Mouse (Mus musculus) MEL (cell line): Measurements from ENCODE around the gene Hmgb2. TPM values are rescaled to one million over a fixed set of nuclear protein-coding genes. Genes with fewer than 3 reads are reported as not detected.
A peak's percentile ranks its signal among the peaks of the same experiment; 100 is the strongest.

ENCODE experiments used
- DNase-seq: peaks from one replicate; pipeline ENCODE4 v3.0.0; 2011; ENCODE audit warnings: low read depth, low spot score
- H3K27ac ChIP-seq: 2 replicates; pipeline ENCODE4 v1.5.1; 2012; ENCODE audit warnings: low read depth, mild to moderate bottlenecking, control low read depth, low read length, moderate library complexity; ENCODE audit not compliant: control insufficient read depth
- H3K27me3 ChIP-seq, 2 experiments: fragments of 150-350 bp in 1 of 2; sonication (generic) in 1 of 2; 2 replicates each; pipeline ENCODE4 v1.6.1; 2012; ENCODE audit warnings: low read length in 2 of 2, mild to moderate bottlenecking in 2 of 2, improper control_type of control experiment in 1 of 2, moderate library complexity in 1 of 2; ENCODE audit not compliant: insufficient read depth in 2 of 2, control insufficient read depth in 1 of 2
- H3K36me3 ChIP-seq, 2 experiments: 2 replicates each; pipeline ENCODE4 v1.6.1; 2012 to 2014; ENCODE audit warnings: low read length in 2 of 2, improper control_type of control experiment in 1 of 2, inconsistent platforms in 1 of 2, mild to moderate bottlenecking in 1 of 2; ENCODE audit not compliant: insufficient read depth in 2 of 2, control insufficient read depth in 1 of 2
- H3K4me1 ChIP-seq, 2 experiments: fragments of 150-350 bp in 1 of 2; sonication (generic) in 1 of 2; 2 replicates each; pipeline ENCODE4 v1.6.1; 2012; ENCODE audit warnings: low read length in 2 of 2, improper control_type of control experiment in 1 of 2, mild to moderate bottlenecking in 1 of 2; ENCODE audit not compliant: insufficient read depth in 2 of 2, control insufficient read depth in 1 of 2
- H3K4me3 ChIP-seq, 2 experiments: fragments of 150-350 bp in 1 of 2; sonication (generic) in 1 of 2; 2 replicates each; pipeline ENCODE4 v1.5.1; 2012; ENCODE audit warnings: low read depth in 2 of 2, low read length in 2 of 2, mild to moderate bottlenecking in 2 of 2, moderate library complexity in 2 of 2, control low read depth in 1 of 2, improper control_type of control experiment in 1 of 2; ENCODE audit not compliant: control insufficient read depth in 1 of 2, insufficient read depth in 1 of 2
- H3K79me2 ChIP-seq: 2 replicates; pipeline ENCODE4 v1.6.1; 2012; ENCODE audit warnings: mild to moderate bottlenecking, low read length, moderate library complexity; ENCODE audit not compliant: control insufficient read depth, poor library complexity, insufficient read depth
- H3K9ac ChIP-seq: 2 replicates; pipeline ENCODE4 v1.6.1; 2012; ENCODE audit warnings: low read depth, mild to moderate bottlenecking, control low read depth, low read length, moderate library complexity; ENCODE audit not compliant: control insufficient read depth, poor library complexity, severe bottlenecking
- H3K9me3 ChIP-seq: fragments of 150-350 bp; sonication (generic); replicated peaks from 2 replicates; pipeline ENCODE4 v1.6.1; 2012; ENCODE audit warnings: mild to moderate bottlenecking, low read length, improper control_type of control experiment, moderate library complexity; ENCODE audit not compliant: insufficient read depth
- BHLHE40 ChIP-seq: IDR thresholded peaks from 2 replicates; pipeline ENCODE4 v1.6.1; 2012; ENCODE audit warnings: low read depth, mild to moderate bottlenecking, inconsistent platforms, low read length, improper control_type of control experiment, borderline replicate concordance
- CHD1 ChIP-seq: IDR thresholded peaks from 2 replicates; pipeline ENCODE4 v1.6.1; 2012; ENCODE audit warnings: low read depth, mild to moderate bottlenecking, inconsistent platforms, low read length, improper control_type of control experiment
- CHD2 ChIP-seq: IDR thresholded peaks from 2 replicates; pipeline ENCODE4 v1.6.1; 2011; ENCODE audit warnings: low read length, improper control_type of control experiment
- CTCF ChIP-seq, 3 experiments: IDR thresholded peaks in 2 of 3; conservative IDR thresholded peaks in 1 of 3; 2 replicates each; pipeline ENCODE4 v1.5.1; 2011 to 2012; ENCODE audit warnings: low read length in 3 of 3, low read depth in 2 of 3, mild to moderate bottlenecking in 2 of 3, improper control_type of control experiment in 1 of 3, inconsistent platforms in 1 of 3, mixed read lengths in 1 of 3, moderate library complexity in 1 of 3; ENCODE audit not compliant: control insufficient read depth in 1 of 3, insufficient read depth in 1 of 3, poor library complexity in 1 of 3, severe bottlenecking in 1 of 3
- ETS1 ChIP-seq: IDR thresholded peaks from 2 replicates; pipeline ENCODE4 v1.6.1; 2012; ENCODE audit warnings: low read depth, mild to moderate bottlenecking, inconsistent platforms, low read length, improper control_type of control experiment, moderate library complexity
- GABPA ChIP-seq: IDR thresholded peaks from 2 replicates; pipeline ENCODE4 v1.6.1; 2012; ENCODE audit warnings: low read depth, mild to moderate bottlenecking, inconsistent platforms, low read length, improper control_type of control experiment, moderate library complexity
- JUND ChIP-seq: IDR thresholded peaks from 2 replicates; pipeline ENCODE4 v1.6.1; 2011; ENCODE audit warnings: low read depth, mild to moderate bottlenecking, improper control_type of control experiment, low read length
- KAT2A ChIP-seq: conservative IDR thresholded peaks from 2 replicates; pipeline ENCODE4 v1.6.1; 2012; ENCODE audit warnings: low read depth, low read length, improper control_type of control experiment, inconsistent platforms
- MAFK ChIP-seq: IDR thresholded peaks from 2 replicates; pipeline ENCODE4 v1.6.1; 2011; ENCODE audit warnings: low read depth, mild to moderate bottlenecking, low read length, improper control_type of control experiment, borderline replicate concordance
- MAX ChIP-seq: IDR thresholded peaks from 2 replicates; pipeline ENCODE4 v1.6.1; 2011; ENCODE audit warnings: low read length, improper control_type of control experiment
- MAZ ChIP-seq: IDR thresholded peaks from 2 replicates; pipeline ENCODE4 v1.6.1; 2012; ENCODE audit warnings: low read depth, mild to moderate bottlenecking, inconsistent platforms, low read length, improper control_type of control experiment
- MEF2A ChIP-seq: IDR thresholded peaks from 2 replicates; pipeline ENCODE4 v1.6.1; 2014; ENCODE audit warnings: low read depth, mild to moderate bottlenecking, inconsistent platforms, low read length, improper control_type of control experiment; ENCODE audit not compliant: poor library complexity, insufficient replicate concordance, severe bottlenecking; ENCODE audit errors: extremely low read depth
- MXI1 ChIP-seq: IDR thresholded peaks from 2 replicates; pipeline ENCODE4 v1.6.1; 2011; ENCODE audit warnings: mild to moderate bottlenecking, low read depth, low read length, improper control_type of control experiment
- MYC ChIP-seq: IDR thresholded peaks from 2 replicates; pipeline ENCODE4 v1.6.1; 2011; ENCODE audit warnings: low read depth, mild to moderate bottlenecking, low read length, improper control_type of control experiment, moderate library complexity
- NELFE ChIP-seq: IDR thresholded peaks from 2 replicates; pipeline ENCODE4 v1.6.1; 2011; ENCODE audit warnings: low read depth, low read length, improper control_type of control experiment
- NRF1 ChIP-seq: IDR thresholded peaks from 2 replicates; pipeline ENCODE4 v1.6.1; 2014; ENCODE audit warnings: low read depth, mild to moderate bottlenecking, inconsistent platforms, low read length, improper control_type of control experiment, moderate library complexity; ENCODE audit not compliant: poor library complexity, insufficient read depth, severe bottlenecking
- POLR2A ChIP-seq, 2 experiments: IDR thresholded peaks; 2 replicates each; pipeline ENCODE4 v1.6.1; 2011 to 2012; ENCODE audit warnings: low read length in 2 of 2, mild to moderate bottlenecking in 2 of 2, control low read depth in 1 of 2, improper control_type of control experiment in 1 of 2, low read depth in 1 of 2, moderate library complexity in 1 of 2; ENCODE audit not compliant: control insufficient read depth in 1 of 2, insufficient read depth in 1 of 2, poor library complexity in 1 of 2
- POLR2AphosphoS2 ChIP-seq: IDR thresholded peaks from 2 replicates; pipeline ENCODE4 v1.6.1; 2011; ENCODE audit warnings: low read length, improper control_type of control experiment
- POLR2AphosphoS5 ChIP-seq: IDR thresholded peaks from 2 replicates; pipeline ENCODE4 v1.6.1; 2012; ENCODE audit warnings: low read depth, borderline replicate concordance, mild to moderate bottlenecking, inconsistent platforms, low read length, moderate library complexity, mixed read lengths
- RCOR1 ChIP-seq: IDR thresholded peaks from 2 replicates; pipeline ENCODE4 v1.6.1; 2012; ENCODE audit warnings: low read depth, mild to moderate bottlenecking, inconsistent platforms, low read length, improper control_type of control experiment
- SIN3A ChIP-seq: IDR thresholded peaks from 2 replicates; pipeline ENCODE4 v1.6.1; 2012; ENCODE audit warnings: low read length, improper control_type of control experiment, inconsistent platforms
- TAL1 ChIP-seq: IDR thresholded peaks from 2 replicates; pipeline ENCODE4 v1.6.1; 2012; ENCODE audit warnings: mild to moderate bottlenecking, inconsistent platforms, low read length, moderate library complexity, mixed read lengths
- USF2 ChIP-seq, 2 experiments: IDR thresholded peaks; 2 replicates each; pipeline ENCODE4 v1.6.1; 2011 to 2012; ENCODE audit warnings: improper control_type of control experiment in 2 of 2, low read length in 2 of 2, borderline replicate concordance in 1 of 2, inconsistent platforms in 1 of 2, low read depth in 1 of 2, mild to moderate bottlenecking in 1 of 2; ENCODE audit not compliant: insufficient read depth in 1 of 2
- ZKSCAN1 ChIP-seq: IDR thresholded peaks from 2 replicates; pipeline ENCODE4 v1.6.1; 2012; ENCODE audit warnings: low read depth, mild to moderate bottlenecking, inconsistent platforms, low read length, improper control_type of control experiment, moderate library complexity
- ZMIZ1 ChIP-seq: IDR thresholded peaks from 2 replicates; pipeline ENCODE4 v1.6.1; 2012; ENCODE audit warnings: low read depth, mild to moderate bottlenecking, inconsistent platforms, low read length, improper control_type of control experiment, moderate library complexity
- polyA plus RNA-seq, 2 experiments: library from polyadenylated mRNA; stranded (reverse) in 1 of 2; unstranded in 1 of 2; fragments of >175 nt in 1 of 2; fragments of >200 nt in 1 of 2; gene quantifications; 2 replicates each; pipeline versions ENCODE4 v1.2.1 to v1.2.4; 2012; ENCODE audit warnings: low replicate concordance in 2 of 2, low read depth in 1 of 2; ENCODE audit not compliant: insufficient read length in 2 of 2, insufficient read depth in 1 of 2, missing spikeins in 1 of 2
- total RNA-seq: library from RNA; depleted of rRNA; stranded (reverse); fragments of 300-350 nt; gene quantifications from 2 replicates; pipeline ENCODE4 v1.2.3, GENCODE M21; 2012

Hmgb2 gene
- total and polyA plus RNA-seq, 3 experiments, result 126 to 399 (median 220) TPM

- TF ChIP-seq NRF1 (no peak), MYC (no peak), CTCF (IDR thresholded peaks at IDR 0.05 in 2 of 3, conservative IDR thresholded peaks at IDR 0.05 in 1 of 3; ENCODE audit: control insufficient read depth in 1 of 3, insufficient read depth in 1 of 3, low read depth in 2 of 3, low read length in 3 of 3, poor library complexity in 1 of 3, severe bottlenecking in 1 of 3) (no peak), ZMIZ1 (no peak), MXI1 (0 out of 2 replicates have a peak, but pooled peaks have one; percentile 37), MAFK (no peak), USF2 (IDR thresholded peaks at IDR 0.05; ENCODE audit: borderline replicate concordance in 1 of 2, insufficient read depth in 1 of 2, low read depth in 1 of 2, low read length in 2 of 2) (no peak), JUND (no peak), CHD2 (peak; percentile 18; the same call in 1 of the 2 replicates), MAX (no peak; the same call in 1 of the 2 replicates), POLR2A (IDR thresholded peaks at IDR 0.05; ENCODE audit: control insufficient read depth in 1 of 2, insufficient read depth in 1 of 2, low read depth in 1 of 2, low read length in 2 of 2, poor library complexity in 1 of 2) (0 out of 4 replicates have a peak, but pooled peaks of 1 of the 2 experiments have one; percentile 22), ETS1 (peak; percentile 71), SIN3A (peak; percentile 58), POLR2AphosphoS5 (no peak; the same call in 1 of the 2 replicates), CHD1 (no peak), POLR2AphosphoS2 (no peak), KAT2A (no peak), NELFE (no peak)
These were observed 8.6 kb downstream of the Hmgb2 start (continued) for GRCm38 (mm10) chr8:57520186-57520786.

- H3K27ac ChIP-seq, result no peak overlapping the region
- TF ChIP-seq MAZ (no peak), ZMIZ1 (no peak), TAL1 (no peak), ZKSCAN1 (no peak), NELFE (no peak), RCOR1 (no peak), CHD2 (no peak), MEF2A (no peak), NRF1 (no peak), USF2 (IDR thresholded peaks at IDR 0.05; ENCODE audit: borderline replicate concordance in 1 of 2, insufficient read depth in 1 of 2, low read depth in 1 of 2, low read length in 2 of 2) (no peak), GABPA (no peak), BHLHE40 (no peak)
- TF ChIP-seq, all 39 proteins: peak for 0
- no peaks in the 10 kb centered on the region for H3K9me3 ChIP-seq
- no peak overlapping the region for H3K9ac ChIP-seq
- no peaks in the 10 kb centered on the region for H3K79me2 ChIP-seq
- no peak for DNase-seq
- H3K4me1 ChIP-seq, result peaks cover 0 to 8% of the 10 kb centered on the region in 2 experiments; a peak in 2 of 4 replicates
- H3K36me3 ChIP-seq, result 0 out of 4 replicates have a peak, but pooled peaks cover 0 to 2% of the 10 kb centered on the region in 2 experiments
- no peak overlapping the region for H3K4me3 ChIP-seq
- H3K27me3 ChIP-seq, result no peaks in the 10 kb centered on the region
These were observed 16.3 kb downstream of the Hmgb2 start for GRCm38 (mm10) chr8:57528036-57528435.
